Mouse (Mus musculus): Measurements from ENCODE around the gene Prl2c3.
"Not testable (repeated sequence)": the region's sequence is repeated elsewhere in the genome, so short reads cannot be mapped to it uniquely, and the experiment has no call there.

DNA sequence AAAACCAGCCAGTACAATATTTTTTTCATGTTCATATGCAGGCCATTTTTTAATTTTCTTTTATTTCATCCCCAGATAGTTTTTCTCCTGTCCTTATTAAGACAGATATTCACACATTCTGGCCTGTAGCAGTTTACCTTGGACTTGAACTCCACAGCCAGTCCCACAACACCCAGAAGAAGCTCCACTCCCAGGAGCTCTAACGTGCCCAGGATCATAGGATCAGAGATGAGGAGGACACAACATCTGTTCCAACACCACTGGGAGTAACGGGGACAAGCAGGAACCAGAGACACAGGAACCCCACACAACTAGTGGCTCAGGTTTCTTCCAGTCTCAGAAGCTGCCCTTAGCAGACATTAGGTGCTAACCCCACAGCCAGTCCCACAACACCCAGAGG lies 37.7 kb upstream of the Prl2c3 start:
- not testable (repeated sequence) for TF ChIP-seq CTCF (IDR thresholded peaks at IDR 0.05; ENCODE audit: control insufficient read depth, insufficient read depth, insufficient read length); MAX (IDR thresholded peaks at IDR 0.05); USF1 (IDR thresholded peaks at IDR 0.05; ENCODE audit: low read depth); MYOD1 (IDR thresholded peaks at IDR 0.05; ENCODE audit: control insufficient read depth, insufficient read length, low read depth); CEBPB (IDR thresholded peaks at IDR 0.05; ENCODE audit: low read depth)

Data from C2C12 (cell line).